Mouse (Mus musculus) forebrain, postnatal 0 days (tissue): ENCODE data around the gene Gng7. TPM values are rescaled to one million over a fixed set of nuclear protein-coding genes. Genes with fewer than 3 reads are reported as not detected.

Experiments
- ATAC-seq: fragments of 200-750 bp; cut with Nextera tagmentation; 2 replicates; pipeline ENCODE4 v1.8.0; 2017; ENCODE audit warnings: mild to moderate bottlenecking, moderate library complexity
- DNase-seq: peaks from one replicate; pipeline ENCODE4 v3.0.0-alpha.2; 2015
- H3K27ac ChIP-seq: fragments of 300-500 bp; sonication (generic); 2 replicates; pipeline ENCODE4 v1.5.1; 2014; ENCODE audit warnings: low read depth, mild to moderate bottlenecking, antibody characterized with exemption, low read length, moderate library complexity, mixed read lengths
- H3K27me3 ChIP-seq: fragments of 300-500 bp; sonication (generic); 2 replicates; pipeline ENCODE4 v1.6.1; 2014; ENCODE audit warnings: mild to moderate bottlenecking, low read length, mixed read lengths; ENCODE audit not compliant: insufficient read depth
- H3K36me3 ChIP-seq: fragments of 300-500 bp; sonication (generic); 2 replicates; pipeline ENCODE4 v1.6.1; 2014; ENCODE audit warnings: mild to moderate bottlenecking, moderate library complexity; ENCODE audit not compliant: insufficient read depth
- H3K4me1 ChIP-seq: fragments of 300-500 bp; sonication (generic); 2 replicates; pipeline ENCODE4 v1.6.1; 2014; ENCODE audit warnings: antibody characterized with exemption; ENCODE audit not compliant: insufficient read depth
- H3K4me2 ChIP-seq: fragments of 300-500 bp; sonication (generic); 2 replicates; pipeline ENCODE4 v1.6.1; 2014; ENCODE audit warnings: low read depth, mild to moderate bottlenecking, moderate library complexity
- H3K4me3 ChIP-seq: fragments of 300-500 bp; sonication (generic); 2 replicates; pipeline ENCODE4 v1.5.1; 2014; ENCODE audit warnings: low read depth, low read length, mixed read lengths
- H3K9ac ChIP-seq: fragments of 300-500 bp; sonication (generic); 2 replicates; pipeline ENCODE4 v1.6.1; 2014; ENCODE audit warnings: mild to moderate bottlenecking
- H3K9me3 ChIP-seq: fragments of 300-500 bp; sonication (generic); 2 replicates; pipeline ENCODE4 v1.6.1; 2016; ENCODE audit warnings: low read length
- CTCF ChIP-seq: sonication (generic); IDR thresholded peaks from 2 replicates; pipeline ENCODE4 v1.5.1; 2016; ENCODE audit warnings: antibody characterized with exemption, control low read depth, low read depth
- WGBS: fragments of 180-500 bp; shearing (Covaris S2); extraction: QIAGEN DNeasy Blood & Tissue Kit; methylation state at CpG from one replicate; pipeline ENCODE4 v1.1.7; 2014; 5-methylcytosine and 5-hydroxymethylcytosine counted together
- polyA plus RNA-seq: library from polyadenylated mRNA; unstranded; fragments of >200 nt; fragmentation: Nextera tagmentation; extraction: Ambion mirVana; gene quantifications from 2 replicates; pipeline ENCODE4 v1.2.1, GENCODE M21; 2015
- total RNA-seq: library from RNA; depleted of rRNA; stranded (reverse); fragments of >200 nt; gene quantifications from 2 replicates; pipeline ENCODE4 v1.2.3, GENCODE M21; 2014

Gng7 gene
- total and polyA plus RNA-seq, 2 experiments from 2014 or later: 64.5 to 85.7 TPM

DNA sequence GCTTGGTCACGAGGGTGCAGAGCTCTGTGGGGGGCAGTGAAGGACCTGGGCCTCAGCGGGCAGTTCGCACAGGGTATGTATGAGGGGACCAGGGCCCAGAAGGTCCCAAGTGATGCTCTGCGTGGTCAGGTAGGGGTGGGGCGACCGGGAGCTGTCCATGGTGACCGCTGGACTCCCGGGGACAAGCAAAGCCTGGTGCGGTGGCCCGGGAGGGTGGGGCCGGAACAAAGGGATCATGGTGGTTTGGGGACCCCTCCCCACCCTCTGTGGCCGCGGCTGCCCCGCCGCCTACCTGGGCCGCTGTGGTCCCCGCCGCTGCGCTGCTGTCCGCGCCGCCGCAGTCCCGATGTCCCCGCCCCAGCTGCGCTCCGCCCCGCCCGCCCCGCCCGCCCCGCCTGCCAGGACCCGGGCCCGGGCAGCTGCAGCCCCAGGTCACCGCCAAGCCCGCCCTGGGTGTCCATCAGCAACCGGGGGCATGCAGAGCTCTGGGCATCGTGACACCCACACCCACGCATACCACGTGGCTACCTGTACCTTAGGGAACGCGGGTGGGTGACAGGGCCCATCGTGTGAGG is 10.4 kb upstream of the Gng7 start:
- no peak for TF ChIP-seq CTCF
- peak; percentile 47 for ATAC-seq
- Histone ChIP-seq H3K36me3 (peaks cover 7% of the 10 kb centered on the region), H3K27me3 (no peaks in the 10 kb centered on the region; the same call in 1 of the 2 replicates), H3K4me3 (peak overlapping the region; percentile 45), H3K9ac (peak overlapping the region; percentile 77), H3K4me2 (peak overlapping the region; percentile 93), H3K9me3 (no peaks in the 10 kb centered on the region), H3K27ac (peak overlapping the region; percentile 64), H3K4me1 (peaks cover 4% of the 10 kb centered on the region; the same call in 1 of the 2 replicates)
- DNase-seq: no peak
- WGBS: 3% methylated on average over 31 of the region's 43 CpGs

DNA sequence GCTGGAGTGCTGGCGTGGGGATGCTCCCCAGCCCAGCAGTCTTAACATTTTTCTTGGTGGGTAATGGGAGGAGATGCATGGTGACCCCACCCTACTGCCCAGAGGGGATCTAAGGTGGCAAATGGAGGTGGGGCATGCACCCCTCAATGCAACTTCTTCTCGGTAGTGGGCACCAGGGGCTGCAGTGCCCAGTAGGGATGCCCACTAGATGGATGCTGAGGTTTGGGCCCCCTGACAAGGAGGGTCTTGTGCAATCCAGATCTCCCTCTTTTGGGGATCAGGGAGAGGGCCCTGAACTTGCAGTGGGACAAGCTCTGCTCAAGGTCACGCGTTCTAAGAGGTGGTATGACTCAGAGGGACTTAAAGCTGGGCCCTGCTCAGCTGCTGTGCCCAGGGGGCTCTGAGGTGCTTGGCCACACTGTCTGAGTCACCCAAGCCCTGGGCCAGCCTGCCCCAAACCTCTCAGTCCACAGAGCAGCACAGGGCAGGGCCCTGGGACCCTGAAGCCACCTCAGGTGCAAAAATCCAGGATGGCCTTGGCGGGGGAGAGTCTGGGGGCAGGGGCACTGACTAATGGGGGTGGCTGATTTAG is 9.7 kb upstream of the Gng7 start:
- DNase-seq (no peak), ATAC-seq (0 out of 2 replicates have a peak, but pooled peaks have one; percentile 1)
- Histone ChIP-seq H3K9me3 (no peaks in the 10 kb centered on the region), H3K4me1 (peaks cover 4% of the 10 kb centered on the region; the same call in 1 of the 2 replicates), H3K9ac (peak overlapping the region; percentile 77), H3K4me2 (peak overlapping the region; percentile 93), H3K27me3 (no peaks in the 10 kb centered on the region; the same call in 1 of the 2 replicates), H3K27ac (0 out of 2 replicates have a peak overlapping the region, but pooled peaks have one; percentile 64), H3K36me3 (peaks cover 4% of the 10 kb centered on the region), H3K4me3 (peak overlapping the region; percentile 45)
- TF ChIP-seq CTCF: no peak
- WGBS: 80% methylated on average over 5 of the region's 5 CpGs

DNA sequence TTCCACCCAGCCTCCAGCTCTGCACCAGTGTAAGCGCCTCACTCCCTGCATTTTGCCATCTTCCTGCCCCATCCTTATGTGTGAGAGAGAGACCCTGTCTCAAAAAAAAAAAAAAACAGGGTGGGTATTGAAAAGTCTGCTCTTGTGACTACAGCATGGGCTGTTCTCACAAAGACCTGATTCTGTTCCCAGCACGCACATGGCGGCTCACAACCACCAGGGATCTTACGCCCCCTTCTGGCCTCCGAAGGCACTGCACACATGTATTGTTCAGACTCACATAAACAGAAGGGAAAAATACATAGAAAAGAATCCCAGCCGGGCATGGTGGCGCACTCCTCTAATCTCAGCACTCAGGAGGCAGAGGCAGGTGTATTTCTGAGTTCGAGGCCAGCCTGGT is 8.0 kb upstream of the Gng7 start:
- H3K36me3 ChIP-seq: peaks cover 4% of the 10 kb centered on the region; the same call in 1 of the 2 replicates
- H3K9ac ChIP-seq: no peak overlapping the region
- TF ChIP-seq CTCF: peak; percentile 49
- no peak overlapping the region for H3K4me2 ChIP-seq
- no peak overlapping the region for H3K27ac ChIP-seq
- H3K4me1 ChIP-seq: peaks cover 4% of the 10 kb centered on the region; the same call in 1 of the 2 replicates
- DNase-seq (peak; percentile 21), ATAC-seq (no peak)
- H3K27me3 ChIP-seq: no peaks in the 10 kb centered on the region; the same call in 1 of the 2 replicates
- 67% methylated on average over 8 of the region's 8 CpGs for WGBS
- H3K4me3 ChIP-seq: no peak overlapping the region
- H3K9me3 ChIP-seq: no peaks in the 10 kb centered on the region

DNA sequence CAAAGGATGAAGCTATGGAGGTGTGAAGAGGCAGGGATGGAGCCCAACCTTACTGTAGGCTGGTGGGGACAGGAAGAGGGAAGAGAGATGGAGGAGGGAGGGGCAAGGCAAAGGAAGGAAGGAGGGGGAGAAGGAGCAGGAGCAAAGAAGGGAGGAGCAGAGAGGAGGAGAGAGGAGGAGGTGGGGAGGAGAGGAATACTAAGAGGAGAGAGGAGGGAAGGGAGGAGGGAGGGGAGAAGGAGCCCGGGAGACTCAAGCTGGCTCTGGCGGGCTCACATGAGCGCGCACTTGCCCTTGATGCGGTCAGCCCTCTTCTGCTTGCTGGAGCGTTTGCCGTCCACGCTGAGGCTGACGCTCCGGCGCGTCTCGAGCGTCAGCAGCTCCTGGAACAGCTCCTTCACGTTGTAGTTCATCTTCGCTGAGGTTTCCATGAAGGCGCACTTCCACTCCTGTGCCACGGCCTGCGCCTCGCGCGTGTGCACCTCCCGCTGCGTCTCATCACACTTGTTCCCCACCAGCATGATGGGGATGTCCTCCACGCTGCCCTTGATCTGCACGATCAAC is 6.9 kb upstream of the Gng7 start:
- no peaks in the 10 kb centered on the region; the same call in 1 of the 2 replicates for H3K27me3 ChIP-seq
- peak; percentile 32; the same call in 1 of the 2 replicates for ATAC-seq
- peak overlapping the region; percentile 33 for H3K4me2 ChIP-seq
- 0 out of 2 replicates have a peak overlapping the region, but pooled peaks have one; percentile 3 for H3K4me3 ChIP-seq
- peaks cover 4% of the 10 kb centered on the region; the same call in 1 of the 2 replicates for H3K4me1 ChIP-seq
- no peak for TF ChIP-seq CTCF
- no peak overlapping the region; the same call in 1 of the 2 replicates for H3K27ac ChIP-seq
- WGBS: 18% methylated on average over 26 of the region's 26 CpGs
- H3K36me3 ChIP-seq: peaks cover 4% of the 10 kb centered on the region; the same call in 1 of the 2 replicates
- H3K9me3 ChIP-seq: no peaks in the 10 kb centered on the region
- peak; percentile 41 for DNase-seq
- H3K9ac ChIP-seq: no peak overlapping the region

DNA sequence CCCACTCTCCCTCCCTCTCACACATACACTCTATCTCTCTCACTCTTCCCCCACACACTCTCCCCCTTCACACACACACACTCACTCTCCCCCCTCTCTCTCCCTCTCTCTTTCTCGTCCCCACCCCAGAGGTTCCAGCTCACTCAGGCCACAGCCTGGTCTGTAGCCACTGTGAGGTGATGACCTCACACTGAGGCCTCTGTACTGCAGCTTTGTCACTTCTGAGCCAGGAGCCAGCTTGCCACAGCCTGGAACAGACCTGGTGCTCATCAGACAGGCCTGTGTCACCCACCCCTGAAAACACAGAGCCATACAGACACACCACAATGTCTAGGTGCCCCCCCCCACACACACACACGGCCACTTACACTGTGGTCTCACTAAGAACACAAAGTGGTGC is 5.5 kb upstream of the Gng7 start:
- Histone ChIP-seq H3K27me3 (no peaks in the 10 kb centered on the region; the same call in 1 of the 2 replicates), H3K36me3 (peaks cover 4% of the 10 kb centered on the region; the same call in 1 of the 2 replicates), H3K4me3 (no peak overlapping the region), H3K9me3 (no peaks in the 10 kb centered on the region), H3K9ac (no peak overlapping the region), H3K4me1 (no peaks in the 10 kb centered on the region; the same call in 1 of the 2 replicates), H3K4me2 (no peak overlapping the region), H3K27ac (no peak overlapping the region)
- no peak for TF ChIP-seq CTCF
- 62% methylated on average over 2 of the region's 2 CpGs for WGBS
- ATAC-seq (no peak), DNase-seq (no peak)

DNA sequence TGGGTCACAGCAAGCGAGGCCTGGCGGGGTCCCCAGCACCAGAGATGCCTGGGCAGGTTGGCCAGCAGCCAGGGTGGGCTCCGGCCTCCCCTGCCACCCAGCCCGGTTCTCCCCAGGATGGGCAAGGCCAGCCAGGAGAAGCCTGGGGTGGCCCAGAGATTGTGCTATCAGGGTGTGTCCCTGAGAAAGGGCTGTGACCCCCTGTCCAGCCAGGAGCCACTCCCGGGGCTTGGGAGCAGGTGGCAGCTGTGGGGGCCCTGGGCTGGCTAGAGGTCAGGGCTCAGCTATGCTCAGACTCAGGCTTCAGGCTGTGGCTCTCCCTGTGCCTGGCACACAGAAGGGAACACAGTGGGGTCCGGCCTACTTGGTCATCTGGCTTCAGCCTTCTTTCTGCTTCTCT is 4.9 kb upstream of the Gng7 start:
- Histone ChIP-seq H3K9me3 (no peaks in the 10 kb centered on the region), H3K4me1 (no peaks in the 10 kb centered on the region; the same call in 1 of the 2 replicates), H3K4me2 (no peak overlapping the region), H3K27me3 (no peaks in the 10 kb centered on the region; the same call in 1 of the 2 replicates), H3K4me3 (no peak overlapping the region), H3K36me3 (peaks cover 4% of the 10 kb centered on the region; the same call in 1 of the 2 replicates), H3K27ac (no peak overlapping the region), H3K9ac (no peak overlapping the region)
- ATAC-seq: no peak
- WGBS: 71% methylated on average over 5 of the region's 6 CpGs
- DNase-seq: no peak
- TF ChIP-seq CTCF: no peak

DNA sequence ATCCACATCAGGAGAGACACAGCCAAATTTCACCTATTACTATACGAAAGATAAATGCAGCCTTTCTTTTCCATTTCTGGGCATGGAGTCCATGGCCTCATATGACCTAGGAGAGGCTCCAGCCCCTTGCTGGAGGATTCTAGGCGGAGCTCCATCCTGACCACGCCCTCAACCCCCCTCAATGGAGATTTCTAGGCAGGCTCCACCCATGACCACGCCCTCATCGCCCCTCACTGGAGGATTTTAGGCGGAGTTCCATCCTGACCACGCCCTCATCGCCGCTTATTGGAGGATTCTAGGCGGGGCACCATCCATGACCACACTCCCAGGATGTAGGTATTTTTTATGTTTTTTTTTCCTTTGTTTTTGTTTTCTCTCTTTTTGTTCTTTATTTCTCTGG is 3.6 kb upstream of the Gng7 start:
- Histone ChIP-seq H3K9me3 (no peaks in the 10 kb centered on the region), H3K9ac (no peak overlapping the region), H3K36me3 (peaks cover 4% of the 10 kb centered on the region; the same call in 1 of the 2 replicates), H3K4me3 (no peak overlapping the region), H3K4me2 (no peak overlapping the region), H3K27ac (no peak overlapping the region), H3K4me1 (no peaks in the 10 kb centered on the region; the same call in 1 of the 2 replicates), H3K27me3 (no peaks in the 10 kb centered on the region; the same call in 1 of the 2 replicates)
- ATAC-seq (no peak), DNase-seq (peak; percentile 73)
- no peak for TF ChIP-seq CTCF
- 43% methylated on average over 10 of the region's 10 CpGs for WGBS
